Mouse (Mus musculus) forebrain, embryonic 16.5 days (tissue): ENCODE data around the gene 2210010C04Rik. TPM values are rescaled to one million over a fixed set of nuclear protein-coding genes. Genes with fewer than 3 reads are reported as not detected.
"Not testable (repeated sequence)": the region's sequence is repeated elsewhere in the genome, so short reads cannot be mapped to it uniquely, and the experiment has no call there.

ENCODE experiments used
- ATAC-seq: fragments of 200-750 bp; cut with Nextera tagmentation; 2 replicates; pipeline ENCODE4 v1.8.0; 2017; ENCODE audit warnings: mild to moderate bottlenecking, moderate library complexity
- H3K27ac ChIP-seq: fragments of 300-500 bp; sonication (generic); 2 replicates; pipeline ENCODE4 v1.5.1; 2014; ENCODE audit warnings: low read length, control low read depth
- H3K27me3 ChIP-seq: fragments of 300-500 bp; sonication (generic); replicated peaks from 2 replicates; pipeline ENCODE4 v1.6.1; 2014; ENCODE audit warnings: low read length; ENCODE audit not compliant: control insufficient read depth, insufficient read depth
- H3K36me3 ChIP-seq: fragments of 300-500 bp; sonication (generic); 2 replicates; pipeline ENCODE4 v1.6.1; 2014; ENCODE audit not compliant: control insufficient read depth, insufficient read depth
- H3K4me1 ChIP-seq: fragments of 300-500 bp; sonication (generic); replicated peaks from 2 replicates; pipeline ENCODE4 v1.6.1; 2014; ENCODE audit warnings: low read length; ENCODE audit not compliant: control insufficient read depth, insufficient read depth
- H3K4me2 ChIP-seq: fragments of 300-500 bp; sonication (generic); 2 replicates; pipeline ENCODE4 v1.6.1; 2014; ENCODE audit warnings: mild to moderate bottlenecking, low read length, control low read depth
- H3K4me3 ChIP-seq: fragments of 300-500 bp; sonication (generic); replicated peaks from 2 replicates; pipeline ENCODE4 v1.5.1; 2014; ENCODE audit warnings: mild to moderate bottlenecking, low read length, control low read depth
- H3K9ac ChIP-seq: fragments of 300-500 bp; sonication (generic); replicated peaks from 2 replicates; pipeline ENCODE4 v1.6.1; 2014; ENCODE audit warnings: low read depth, low read length, control low read depth
- H3K9me3 ChIP-seq: fragments of 300-500 bp; sonication (generic); 2 replicates; pipeline ENCODE4 v1.6.1; 2016; ENCODE audit warnings: low read length; ENCODE audit not compliant: control insufficient read depth
- WGBS: fragments of 180-500 bp; shearing (Covaris S2); extraction: QIAGEN DNeasy Blood & Tissue Kit; methylation state at CpG from one replicate; pipeline ENCODE4 v1.1.7; 2014; 5-methylcytosine and 5-hydroxymethylcytosine counted together
- polyA plus RNA-seq: library from polyadenylated mRNA; unstranded; fragments of >200 nt; fragmentation: Nextera tagmentation; extraction: Ambion mirVana; gene quantifications from 2 replicates; pipeline ENCODE4 v1.2.1, GENCODE M21; 2015

2210010C04Rik gene
- polyA plus RNA-seq, 1 experiment from 2014 or later = not detected

- no peak overlapping the region for H3K9ac ChIP-seq
- no peak overlapping the region for H3K4me3 ChIP-seq
- ATAC-seq = no peak
- no peak overlapping the region for H3K4me2 ChIP-seq
- 85% methylated on average over 3 of the region's 3 CpGs for WGBS
- H3K27ac ChIP-seq = no peak overlapping the region
- no peaks in the 10 kb centered on the region for H3K9me3 ChIP-seq
- no peaks in the 10 kb centered on the region for H3K27me3 ChIP-seq
- no peaks in the 10 kb centered on the region for H3K36me3 ChIP-seq
- no peaks in the 10 kb centered on the region for H3K4me1 ChIP-seq
Observed at GRCm38 (mm10) chr6:41032231-41032630, 3.1 kb downstream of the 2210010C04Rik start.

GRCm38 (mm10) chr6:41030821-41031220 lies 4.5 kb downstream of the 2210010C04Rik start:
- Histone ChIP-seq H3K4me3 (no peak overlapping the region), H3K27me3 (no peaks in the 10 kb centered on the region), H3K36me3 (no peaks in the 10 kb centered on the region), H3K4me2 (no peak overlapping the region), H3K9me3 (no peaks in the 10 kb centered on the region), H3K9ac (no peak overlapping the region), H3K27ac (no peak overlapping the region), H3K4me1 (no peaks in the 10 kb centered on the region)
- no peak for ATAC-seq
- WGBS = 94% methylated on average over 3 of the region's 3 CpGs

- Histone ChIP-seq H3K27ac (no peak overlapping the region), H3K36me3 (no peaks in the 10 kb centered on the region), H3K4me1 (no peaks in the 10 kb centered on the region), H3K27me3 (no peaks in the 10 kb centered on the region), H3K4me3 (no peak overlapping the region), H3K9me3 (no peaks in the 10 kb centered on the region), H3K9ac (no peak overlapping the region), H3K4me2 (no peak overlapping the region)
- ATAC-seq = no peak
- 38% methylated on average over 2 of the region's 2 CpGs for WGBS
Observed at GRCm38 (mm10) chr6:41027053-41027452, 8.3 kb downstream of the 2210010C04Rik start.

- no peaks in the 10 kb centered on the region for H3K4me1 ChIP-seq
- no peak for ATAC-seq
- no peaks in the 10 kb centered on the region for H3K9me3 ChIP-seq
- H3K27me3 ChIP-seq = no peaks in the 10 kb centered on the region
- H3K27ac ChIP-seq = no peak overlapping the region
- H3K4me2 ChIP-seq = no peak overlapping the region
- WGBS = 74% methylated on average over 2 of the region's 2 CpGs
- H3K9ac ChIP-seq = no peak overlapping the region
- H3K4me3 ChIP-seq = no peak overlapping the region
- H3K36me3 ChIP-seq = no peaks in the 10 kb centered on the region
Observed at GRCm38 (mm10) chr6:41025873-41026650, 9.2 kb downstream of the 2210010C04Rik start.

GRCm38 (mm10) chr6:41019140-41019539 lies 16.2 kb downstream of the 2210010C04Rik start:
- Histone ChIP-seq H3K27me3 (no peaks in the 10 kb centered on the region), H3K4me2 (no peak overlapping the region), H3K9me3 (no peaks in the 10 kb centered on the region), H3K4me3 (no peak overlapping the region), H3K36me3 (no peaks in the 10 kb centered on the region), H3K27ac (no peak overlapping the region), H3K4me1 (no peaks in the 10 kb centered on the region), H3K9ac (no peak overlapping the region)
- 91% methylated on average over 2 of the region's 2 CpGs for WGBS
- ATAC-seq = no peak

GRCm38 (mm10) chr6:41018629-41019028 lies 16.7 kb downstream of the 2210010C04Rik start:
- Histone ChIP-seq H3K9ac (no peak overlapping the region), H3K4me1 (no peaks in the 10 kb centered on the region), H3K27me3 (no peaks in the 10 kb centered on the region), H3K9me3 (no peaks in the 10 kb centered on the region), H3K36me3 (no peaks in the 10 kb centered on the region), H3K4me3 (no peak overlapping the region), H3K4me2 (no peak overlapping the region), H3K27ac (no peak overlapping the region)
- WGBS = 91% methylated on average over 2 of the region's 2 CpGs
- no peak for ATAC-seq

GRCm38 (mm10) chr6:41015065-41015464 lies 20.2 kb downstream of the 2210010C04Rik start:
- Histone ChIP-seq H3K9ac (no peak overlapping the region), H3K36me3 (no peaks in the 10 kb centered on the region), H3K4me2 (no peak overlapping the region), H3K27me3 (no peaks in the 10 kb centered on the region), H3K4me3 (no peak overlapping the region), H3K4me1 (no peaks in the 10 kb centered on the region), H3K27ac (no peak overlapping the region), H3K9me3 (no peaks in the 10 kb centered on the region)
- 80% methylated on average over 4 of the region's 4 CpGs for WGBS
- no peak for ATAC-seq

- not testable (repeated sequence) for H3K36me3 ChIP-seq, H3K27me3 ChIP-seq, H3K4me1 ChIP-seq, H3K9ac ChIP-seq, ATAC-seq, H3K27ac ChIP-seq, H3K4me3 ChIP-seq, H3K9me3 ChIP-seq, H3K4me2 ChIP-seq
Observed at GRCm38 (mm10) chr6:40999379-40999778, 35.9 kb downstream of the 2210010C04Rik start, which contains the start of gene Gm2663. TSS of gene Gm2663 (minus strand) at chr6:40999479.
